Mouse (Mus musculus): ENCODE measurements around the gene Tcp10c. TPM values are rescaled to one million over a fixed set of nuclear protein-coding genes. Genes with fewer than 3 reads are reported as not detected.

Tcp10c gene
- total and polyA plus RNA-seq, 3 experiments: 0.06 TPM; not detected in 2

Other genes with a start within 250 kb of the Tcp10c start
- gene Unc93a, start 222.8 kb upstream of the Tcp10c start, total RNA-seq (2021): not detected
- gene Unc93a, start 222.8 kb upstream of the Tcp10c start, polyA plus RNA-seq (2012; rRNA removed): 0.06 TPM in 1 of 2 replicates, not detected in the other
- not detected for gene Smok2a, start 133.4 kb upstream of the Tcp10c start, total RNA-seq (2021)
- not detected in 2 replicates for gene Smok2a, start 133.4 kb upstream of the Tcp10c start, polyA plus RNA-seq (2012; rRNA removed)
- gene Smok2b, start 124.3 kb upstream of the Tcp10c start, total RNA-seq (2021): not detected
- gene Smok2b, start 124.3 kb upstream of the Tcp10c start, polyA plus RNA-seq (2012; rRNA removed): not detected in 2 replicates

Measured in heart, adult 2 months (tissue).